Mouse (Mus musculus): ENCODE results near the gene Msln.

Msln gene

GRCm38 (mm10) chr17:25725264-25725663 is 28.9 kb downstream of the Msln start:
- in situ Hi-C loops (cut with MboI, MseI), result no loop called here

DNA sequence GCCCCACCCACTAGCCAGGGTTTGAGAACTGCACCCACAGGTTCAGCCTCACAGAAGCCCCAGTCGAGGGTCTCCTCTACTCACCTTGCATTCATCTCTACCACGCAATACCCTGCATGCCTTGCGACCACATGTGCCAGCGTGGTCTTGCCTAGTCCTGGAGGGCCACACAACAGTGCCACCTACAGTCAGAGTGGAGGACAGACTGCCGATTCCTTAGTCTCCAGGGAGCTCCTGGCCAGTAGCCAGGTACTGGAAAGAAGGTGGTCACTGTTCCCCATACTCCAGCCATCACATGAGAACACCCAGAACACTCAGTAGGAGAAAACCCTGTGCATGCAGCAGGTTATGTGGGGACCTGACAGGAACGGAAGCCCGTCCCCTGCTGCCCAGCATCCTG is 30.3 kb downstream of the Msln start:
- in situ Hi-C loops (cut with MboI, MseI), result no loop called here

DNA sequence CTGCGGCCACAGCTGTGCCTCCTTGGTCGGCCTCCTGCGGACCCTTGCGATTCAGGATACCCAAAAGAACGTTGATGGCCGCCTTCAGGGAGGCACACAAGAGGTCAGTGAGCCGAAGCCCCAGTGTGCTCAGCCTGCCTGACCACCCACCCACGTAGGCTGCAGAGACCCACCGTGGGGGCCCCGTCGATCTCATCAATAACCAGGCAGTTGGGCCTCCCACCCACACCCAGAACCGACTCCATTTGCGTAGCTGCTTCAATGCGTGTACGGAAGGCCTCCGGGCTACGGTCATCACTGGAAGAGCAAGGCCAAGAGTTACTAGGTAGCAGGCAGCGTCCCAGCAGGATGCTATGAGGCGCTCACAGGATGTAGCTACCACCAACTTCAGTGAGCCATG is 30.7 kb downstream of the Msln start:
- in situ Hi-C loops (cut with MboI, MseI), result no loop called here

GRCm38 (mm10) chr17:25721476-25721875 is 32.7 kb downstream of the Msln start:
- in situ Hi-C loops (cut with MboI, MseI), result no loop called here

DNA sequence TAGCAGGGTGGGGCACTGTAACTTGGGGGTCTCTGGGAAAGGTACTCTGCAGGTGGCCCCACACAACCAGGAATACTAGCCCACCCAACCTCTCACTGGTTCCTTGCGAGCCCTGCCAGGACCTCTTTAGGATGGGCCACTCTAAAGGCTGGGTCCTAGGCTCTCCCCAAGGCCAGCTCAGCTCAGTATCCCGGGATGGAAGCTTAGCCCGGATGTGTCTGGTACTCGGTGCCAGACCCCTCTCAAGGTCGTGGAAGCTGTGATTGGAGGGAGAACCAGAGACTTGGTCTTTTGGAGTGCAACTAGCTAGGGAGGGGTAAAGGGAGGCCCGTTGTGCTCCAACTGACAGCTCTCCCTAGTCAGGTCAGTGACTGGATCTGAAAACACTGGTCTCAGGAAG is 36.5 kb downstream of the Msln start:
- in situ Hi-C loops (cut with MboI, MseI), result no loop called here

- in situ Hi-C loops (cut with MboI, MseI), result no loop called here
Observed at GRCm38 (mm10) chr17:25716711-25717637, 37.2 kb downstream of the Msln start, which contains the start of gene Gng13. Gene Gng13, plus strand, starts transcription at chr17:25717171.

- in situ Hi-C loops (cut with MboI, MseI), result no loop called here
Observed at GRCm38 (mm10) chr17:25716130-25716529, 38.0 kb downstream of the Msln start.

- in situ Hi-C loops (cut with MboI, MseI), result no loop called here
Observed at GRCm38 (mm10) chr17:25715627-25716026, 38.6 kb downstream of the Msln start.

GRCm38 (mm10) chr17:25711136-25711535 is 43.0 kb downstream of the Msln start:
- in situ Hi-C loops (cut with MboI, MseI), result no loop called here

- in situ Hi-C loops (cut with MboI, MseI), result no loop called here
Observed at GRCm38 (mm10) chr17:25709994-25710393, 44.2 kb downstream of the Msln start.

GRCm38 (mm10) chr17:25700863-25701496 is 53.2 kb downstream of the Msln start:
- in situ Hi-C loops (cut with MboI, MseI), result no loop called here
